Mouse (Mus musculus) olfactory bulb, adult 2 months (tissue): Measurements from ENCODE around the gene Gm21704. TPM values are rescaled to one million over a fixed set of nuclear protein-coding genes. Genes with fewer than 3 reads are reported as not detected.
"Not testable (repeated sequence)": the region's sequence is repeated elsewhere in the genome, so short reads cannot be mapped to it uniquely, and the experiment has no call there.

Experiments used
- H3K27ac ChIP-seq: fragments of 200-500 bp; 2 replicates; pipeline ENCODE4 v1.5.1; 2012; ENCODE audit warnings: low read depth, low read length; ENCODE audit not compliant: insufficient read depth
- H3K4me1 ChIP-seq: fragments of 200-500 bp; 2 replicates; pipeline ENCODE4 v1.6.1; 2012; ENCODE audit warnings: low read length; ENCODE audit not compliant: control insufficient read depth, insufficient read depth
- H3K4me3 ChIP-seq: fragments of 200-500 bp; 2 replicates; pipeline ENCODE4 v1.5.1; 2012; ENCODE audit warnings: mild to moderate bottlenecking, low read depth, low read length, moderate library complexity; ENCODE audit not compliant: insufficient read depth
- WGBS: fragments of 180-500 bp; shearing (Covaris S2); methylation state at CpG from one replicate; pipeline ENCODE4 v1.1.7; 2018; 5-methylcytosine and 5-hydroxymethylcytosine counted together
- polyA plus RNA-seq: library from polyadenylated mRNA; stranded (reverse); fragments of >200 nt; gene quantifications from 2 replicates; pipeline ENCODE4 v1.2.4, GENCODE M21; 2012; ENCODE audit warnings: low replicate concordance; ENCODE audit not compliant: missing spikeins, insufficient read depth, insufficient read length

The Gm21704 gene
- polyA plus RNA-seq, result not detected in 2 replicates

DNA sequence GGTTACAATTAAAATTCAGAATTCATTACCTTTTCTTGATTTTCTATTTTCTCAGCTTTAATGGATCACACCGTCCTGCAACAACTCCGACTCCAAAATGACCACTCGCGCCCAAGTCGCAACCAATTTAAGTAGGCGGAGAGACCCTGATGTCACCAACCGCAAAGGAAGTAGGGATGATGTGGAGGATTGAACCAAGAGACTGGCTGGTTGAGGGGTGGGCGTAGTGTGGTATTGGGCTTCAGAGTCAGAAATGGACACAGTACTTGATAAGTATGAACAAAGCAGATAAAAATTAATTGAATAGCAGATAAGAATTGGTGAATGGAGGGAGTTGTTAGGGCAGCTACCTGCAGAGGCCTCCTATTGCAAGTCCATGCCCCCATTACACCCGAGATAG, at the start of gene Gm21704, which contains the start of gene Gm21708:
Gene Gm21704 (minus strand): TSS at position 101 of the 400 bp plus-strand sequence.
Gene Gm21708 (minus strand): TSS at position 101 of the 400 bp plus-strand sequence.
- no CpG with 5 or more reads among the region's 9 CpGs for WGBS
- H3K4me3 ChIP-seq, H3K4me1 ChIP-seq, H3K27ac ChIP-seq: not testable (repeated sequence)

DNA sequence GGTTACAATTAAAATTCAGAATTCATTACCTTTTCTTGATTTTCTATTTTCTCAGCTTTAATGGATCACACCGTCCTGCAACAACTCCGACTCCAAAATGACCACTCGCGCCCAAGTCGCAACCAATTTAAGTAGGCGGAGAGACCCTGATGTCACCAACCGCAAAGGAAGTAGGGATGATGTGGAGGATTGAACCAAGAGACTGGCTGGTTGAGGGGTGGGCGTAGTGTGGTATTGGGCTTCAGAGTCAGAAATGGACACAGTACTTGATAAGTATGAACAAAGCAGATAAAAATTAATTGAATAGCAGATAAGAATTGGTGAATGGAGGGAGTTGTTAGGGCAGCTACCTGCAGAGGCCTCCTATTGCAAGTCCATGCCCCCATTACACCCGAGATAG, 64.7 kb downstream of the Gm21704 start, which contains the start of gene Gm21693:
Gene Gm21693 (minus strand): TSS at position 101 of the 400 bp plus-strand sequence.
- WGBS, result no CpG with 5 or more reads among the region's 9 CpGs
- H3K4me3 ChIP-seq, H3K27ac ChIP-seq, H3K4me1 ChIP-seq: not testable (repeated sequence)

GRCm38 (mm10) chrY:3340661-3341060, 69.3 kb downstream of the Gm21704 start:
- H3K27ac ChIP-seq, H3K4me3 ChIP-seq, H3K4me1 ChIP-seq: not testable (repeated sequence)
- WGBS, result 67% methylated on average over 1 of the region's 11 CpGs

Other genes with a start within 250 kb of the Gm21704 start
- gene Gm21677, start 103.7 kb downstream of the Gm21704 start, polyA plus RNA-seq, result not detected in 2 replicates
- gene Gm21693, start 64.8 kb downstream of the Gm21704 start, polyA plus RNA-seq, result not detected in 2 replicates
- gene Gm21708, start within 50 bp of the Gm21704 start, polyA plus RNA-seq, result not detected in 2 replicates